Mouse (Mus musculus) stomach, postnatal 0 days (tissue): ENCODE data around the gene Pou3f1. TPM values are rescaled to one million over a fixed set of nuclear protein-coding genes. Genes with fewer than 3 reads are reported as not detected.
A peak's percentile ranks its signal among the peaks of the same experiment; 100 is the strongest.
"Not testable (repeated sequence)": the region's sequence is repeated elsewhere in the genome, so short reads cannot be mapped to it uniquely, and the experiment has no call there.

Experiments
- ATAC-seq: fragments of 200-750 bp; cut with Nextera tagmentation; 2 replicates; pipeline ENCODE4 v1.8.0; 2017; ENCODE audit not compliant: low FRiP score, low TSS enrichment
- DNase-seq: peaks from one replicate; pipeline ENCODE4 v3.0.0-alpha.2; 2016; ENCODE audit warnings: low spot score
- H3K27ac ChIP-seq: fragments of 300-500 bp; sonication (generic); replicated peaks from 2 replicates; pipeline ENCODE4 v1.5.1; 2014; ENCODE audit warnings: mild to moderate bottlenecking, control low read depth
- H3K27me3 ChIP-seq: fragments of 300-500 bp; sonication (generic); 2 replicates; pipeline ENCODE4 v1.6.1; 2014; ENCODE audit warnings: low read length; ENCODE audit not compliant: control insufficient read depth, insufficient read depth
- H3K36me3 ChIP-seq: fragments of 300-500 bp; sonication (generic); 2 replicates; pipeline ENCODE4 v1.6.1; 2014; ENCODE audit warnings: low read length, mixed read lengths; ENCODE audit not compliant: control insufficient read depth, insufficient read depth
- H3K4me1 ChIP-seq: fragments of 300-500 bp; sonication (generic); replicated peaks from 2 replicates; pipeline ENCODE4 v1.6.1; 2014; ENCODE audit warnings: antibody characterized with exemption; ENCODE audit not compliant: control insufficient read depth, insufficient read depth
- H3K4me2 ChIP-seq: fragments of 300-500 bp; sonication (generic); replicated peaks from 2 replicates; pipeline ENCODE4 v1.6.1; 2014; ENCODE audit warnings: low read depth, mild to moderate bottlenecking, control low read depth, moderate library complexity
- H3K4me3 ChIP-seq: fragments of 300-500 bp; sonication (generic); 2 replicates; pipeline ENCODE4 v1.5.1; 2014; ENCODE audit warnings: low read depth, low read length, control low read depth
- H3K9ac ChIP-seq: fragments of 300-500 bp; sonication (generic); 2 replicates; pipeline ENCODE4 v1.6.1; 2014; ENCODE audit warnings: mild to moderate bottlenecking, low read length, control low read depth, mixed read lengths
- H3K9me3 ChIP-seq: fragments of 300-500 bp; sonication (generic); 2 replicates; pipeline ENCODE4 v1.6.1; 2016; ENCODE audit warnings: low read length; ENCODE audit not compliant: control insufficient read depth
- CTCF ChIP-seq: IDR thresholded peaks from 2 replicates; pipeline ENCODE4 v1.5.1; 2016; ENCODE audit warnings: antibody characterized with exemption, low read depth, mild to moderate bottlenecking, moderate library complexity
- EP300 ChIP-seq: optimal IDR thresholded peaks from 2 replicates; pipeline ENCODE3; 2016; ENCODE audit warnings: antibody characterized with exemption
- WGBS: fragments of 180-500 bp; shearing (Covaris S2); extraction: QIAGEN DNeasy Blood & Tissue Kit; methylation state at CpG from one replicate; pipeline ENCODE4 v1.1.7; 2014; 5-methylcytosine and 5-hydroxymethylcytosine counted together
- polyA plus RNA-seq: library from polyadenylated mRNA; unstranded; fragments of >200 nt; fragmentation: Nextera tagmentation; extraction: Ambion mirVana; gene quantifications from 2 replicates; pipeline ENCODE4 v1.2.1, GENCODE M21; 2015

Gene Pou3f1
- polyA plus RNA-seq, 1 experiment from 2014 or later: 0.13 TPM

DNA sequence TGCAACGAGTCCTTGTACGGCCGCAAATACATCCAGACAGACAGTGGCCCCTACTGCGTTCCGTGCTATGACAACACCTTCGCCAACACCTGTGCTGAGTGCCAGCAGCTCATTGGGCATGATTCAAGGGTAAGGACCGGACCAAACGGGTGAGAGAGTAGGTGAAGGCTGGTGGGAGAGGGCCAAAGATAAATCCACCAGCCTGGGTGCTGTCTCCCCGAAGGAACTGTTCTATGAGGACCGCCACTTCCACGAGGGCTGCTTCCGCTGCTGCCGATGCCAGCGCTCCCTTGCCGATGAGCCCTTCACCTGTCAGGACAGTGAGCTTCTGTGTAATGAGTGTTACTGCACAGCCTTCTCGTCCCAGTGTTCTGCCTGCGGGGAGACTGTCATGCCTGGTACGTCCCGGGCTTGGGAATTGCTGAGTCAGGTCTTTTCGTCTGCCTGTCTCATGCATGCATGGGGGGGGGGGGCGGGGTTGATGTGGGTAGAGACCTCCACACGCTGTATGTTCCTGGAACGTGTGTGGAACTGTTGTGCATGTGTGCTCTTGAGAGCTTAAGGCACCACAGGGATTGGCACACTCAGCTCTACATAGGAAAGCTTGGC, 49.2 kb downstream of the Pou3f1 start:
- H3K36me3 ChIP-seq: no peaks in the 10 kb centered on the region; the same call in 1 of the 2 replicates
- no peaks in the 10 kb centered on the region for H3K27me3 ChIP-seq
- no peak overlapping the region for H3K4me2 ChIP-seq
- peaks cover 20% of the 10 kb centered on the region for H3K4me1 ChIP-seq
- H3K4me3 ChIP-seq: no peak overlapping the region
- 84% methylated on average over 23 of the region's 23 CpGs for WGBS
- DNase-seq: no peak
- H3K9me3 ChIP-seq: no peaks in the 10 kb centered on the region
- peak overlapping the region; percentile 85 for H3K27ac ChIP-seq
- TF ChIP-seq EP300 (no peak), CTCF (no peak)
- H3K9ac ChIP-seq: no peak overlapping the region
- no peak for ATAC-seq

- not testable (repeated sequence) for H3K4me2 ChIP-seq, DNase-seq, H3K9me3 ChIP-seq, H3K27ac ChIP-seq, H3K27me3 ChIP-seq, H3K4me3 ChIP-seq, H3K36me3 ChIP-seq, H3K9ac ChIP-seq, ATAC-seq
- peaks cover 20% of the 10 kb centered on the region for H3K4me1 ChIP-seq
- WGBS: 87% methylated on average over 24 of the region's 25 CpGs
Observed at GRCm38 (mm10) chr4:124707381-124708199, 51.0 kb downstream of the Pou3f1 start.

DNA sequence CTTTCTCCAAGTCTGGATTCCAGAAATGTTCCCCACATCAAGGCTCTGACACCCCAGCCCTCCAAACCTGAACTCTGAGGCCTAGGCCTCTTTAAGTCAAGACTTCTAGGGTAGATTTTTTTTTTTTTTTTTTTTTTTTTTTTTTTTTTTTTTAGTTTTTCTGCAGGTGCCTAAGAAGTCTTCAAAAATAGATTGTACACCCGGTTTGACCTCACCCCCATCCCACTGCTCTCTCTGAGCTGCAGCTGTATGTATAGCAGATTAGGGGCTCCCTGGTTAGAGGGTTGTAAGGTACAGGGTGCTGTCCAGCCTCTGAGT, 51.6 kb downstream of the Pou3f1 start:
- ATAC-seq, H3K4me2 ChIP-seq, H3K4me3 ChIP-seq, DNase-seq, H3K9me3 ChIP-seq, H3K9ac ChIP-seq, H3K36me3 ChIP-seq, H3K27me3 ChIP-seq: not testable (repeated sequence)
- Histone ChIP-seq H3K27ac (peak overlapping the region; percentile 94), H3K4me1 (peaks cover 19% of the 10 kb centered on the region)
- 17% methylated on average over 1 of the region's 1 CpGs for WGBS

DNA sequence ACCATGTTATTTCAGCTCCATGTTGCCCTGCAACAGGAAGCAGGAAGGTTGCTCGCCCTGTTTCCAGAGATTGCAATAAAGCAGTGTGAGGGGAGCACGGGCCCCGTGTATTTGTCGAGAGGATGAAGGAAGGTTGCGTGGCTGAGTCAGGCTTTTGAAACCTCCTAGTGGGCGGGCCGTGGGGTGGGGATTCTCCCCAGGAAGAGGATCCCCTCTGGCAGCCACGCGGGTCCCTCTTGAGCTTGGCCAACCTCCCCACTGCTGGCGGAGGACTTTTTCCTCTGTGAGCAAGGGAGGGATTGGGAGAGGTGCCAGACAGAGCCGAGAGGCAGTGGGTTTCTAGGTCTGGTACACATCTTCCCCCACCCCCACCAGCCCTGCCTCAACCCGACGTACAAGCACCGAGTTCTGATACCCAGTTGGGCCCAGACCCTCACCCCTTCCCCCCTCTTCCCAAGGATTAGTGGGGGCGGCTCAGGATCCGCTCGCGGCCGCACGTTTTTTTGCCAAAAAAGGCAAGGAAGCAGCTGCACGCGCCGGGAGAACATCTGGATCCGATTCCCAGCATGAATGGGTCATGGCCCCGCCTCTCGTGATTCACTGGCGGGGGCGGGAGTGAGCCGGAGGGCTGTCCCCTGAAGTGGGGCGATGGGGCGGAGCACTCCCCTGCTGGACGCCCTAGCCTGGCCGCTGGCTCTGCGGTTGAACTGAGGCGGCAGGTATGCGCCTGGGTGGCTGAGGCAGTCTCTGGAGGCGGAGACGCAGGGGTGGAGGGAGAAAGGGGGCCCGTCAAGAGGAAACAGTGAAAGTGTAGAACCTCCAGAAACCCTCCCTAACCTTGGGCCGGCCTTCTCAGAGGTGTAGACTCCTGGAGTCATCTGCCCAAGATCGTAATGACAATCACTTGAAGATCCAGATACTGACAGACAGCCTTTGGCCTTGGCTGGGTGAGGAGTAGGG, 52.2 kb downstream of the Pou3f1 start:
- Histone ChIP-seq H3K9ac (peak overlapping the region; percentile 52), H3K4me3 (peak overlapping the region; percentile 34), H3K27ac (peak overlapping the region; percentile 94), H3K9me3 (no peaks in the 10 kb centered on the region), H3K27me3 (no peaks in the 10 kb centered on the region), H3K4me1 (peaks cover 13% of the 10 kb centered on the region; the same call in 1 of the 2 replicates), H3K4me2 (peak overlapping the region; percentile 61), H3K36me3 (no peaks in the 10 kb centered on the region; the same call in 1 of the 2 replicates)
- ATAC-seq (peak; percentile 90), DNase-seq (peak; percentile 96)
- TF ChIP-seq CTCF (peak; percentile 55), EP300 (peak; percentile 89)
- WGBS: under 1% methylated on average over 41 of the region's 41 CpGs

DNA sequence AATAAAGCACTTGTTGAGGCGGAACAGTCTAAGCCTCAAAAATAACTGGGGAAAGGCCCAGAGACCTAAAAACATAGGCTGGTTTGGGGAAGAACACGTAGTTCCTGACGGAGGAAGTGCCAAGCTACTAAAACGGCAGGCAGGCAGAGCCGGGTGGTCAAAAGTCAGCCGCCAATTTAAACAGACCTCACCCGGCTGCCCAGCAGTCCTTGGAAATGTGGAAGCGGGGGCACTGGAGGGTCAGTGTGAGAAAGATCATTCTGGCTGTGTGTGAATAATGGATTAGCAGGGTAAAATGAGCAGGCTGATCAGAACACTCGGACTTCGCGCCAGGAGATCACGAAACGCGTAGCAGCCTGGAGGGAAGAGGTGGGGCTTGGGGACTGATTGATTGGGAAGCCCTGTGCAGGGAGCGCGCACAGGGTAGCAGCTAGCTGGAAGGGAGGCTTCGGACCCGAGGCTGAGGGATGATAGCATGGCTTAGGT, 53.4 kb downstream of the Pou3f1 start:
- H3K27me3 ChIP-seq: no peaks in the 10 kb centered on the region
- H3K4me3 ChIP-seq: peak overlapping the region; percentile 25; the same call in 1 of the 2 replicates
- H3K9ac ChIP-seq: peak overlapping the region; percentile 50
- H3K4me1 ChIP-seq: 0 out of 2 replicates have a peak, but pooled peaks cover 8% of the 10 kb centered on the region
- peak overlapping the region; percentile 61 for H3K4me2 ChIP-seq
- H3K9me3 ChIP-seq: no peaks in the 10 kb centered on the region
- no peaks in the 10 kb centered on the region; the same call in 1 of the 2 replicates for H3K36me3 ChIP-seq
- peak; percentile 20; the same call in 1 of the 2 replicates for ATAC-seq
- peak; percentile 67 for DNase-seq
- 1% methylated on average over 18 of the region's 18 CpGs for WGBS
- peak overlapping the region; percentile 94 for H3K27ac ChIP-seq
- no peak for TF ChIP-seq EP300

Other genes with a start within 250 kb of the Pou3f1 start
- gene 3100002H09Rik, start 46.0 kb upstream of the Pou3f1 start, polyA plus RNA-seq: not detected in 2 replicates
- 105 TPM in 2 replicates for gene Utp11, start 36.8 kb downstream of the Pou3f1 start, polyA plus RNA-seq
- gene Fhl3, start 43.9 kb downstream of the Pou3f1 start, polyA plus RNA-seq: 7.4 and 9.0 TPM in 2 replicates
- 58.7 and 63.5 TPM in 2 replicates for gene Sf3a3, start 58.0 kb downstream of the Pou3f1 start, polyA plus RNA-seq
- 23.5 and 24.8 TPM in 2 replicates for gene Inpp5b, start 85.0 kb downstream of the Pou3f1 start, polyA plus RNA-seq
- gene Mtf1, start 145.3 kb downstream of the Pou3f1 start, polyA plus RNA-seq: 10.6 and 11.6 TPM in 2 replicates
- gene Yrdc, start 193.9 kb downstream of the Pou3f1 start, polyA plus RNA-seq: 31.2 and 32.3 TPM in 2 replicates
- gene 1110065P20Rik, start 194.4 kb downstream of the Pou3f1 start, polyA plus RNA-seq: 64.1 and 65.8 TPM in 2 replicates
- 0.19 and 0.21 TPM in 2 replicates for gene Maneal, start 205.4 kb downstream of the Pou3f1 start, polyA plus RNA-seq
- gene Epha10, start 224.1 kb downstream of the Pou3f1 start, polyA plus RNA-seq: 0.17 TPM in 1 of 2 replicates, not detected in the other